Mouse (Mus musculus): ENCODE measurements around the gene A2ml1.
"Not testable (repeated sequence)": the region's sequence is repeated elsewhere in the genome, so short reads cannot be mapped to it uniquely, and the experiment has no call there.

The A2ml1 gene

DNA sequence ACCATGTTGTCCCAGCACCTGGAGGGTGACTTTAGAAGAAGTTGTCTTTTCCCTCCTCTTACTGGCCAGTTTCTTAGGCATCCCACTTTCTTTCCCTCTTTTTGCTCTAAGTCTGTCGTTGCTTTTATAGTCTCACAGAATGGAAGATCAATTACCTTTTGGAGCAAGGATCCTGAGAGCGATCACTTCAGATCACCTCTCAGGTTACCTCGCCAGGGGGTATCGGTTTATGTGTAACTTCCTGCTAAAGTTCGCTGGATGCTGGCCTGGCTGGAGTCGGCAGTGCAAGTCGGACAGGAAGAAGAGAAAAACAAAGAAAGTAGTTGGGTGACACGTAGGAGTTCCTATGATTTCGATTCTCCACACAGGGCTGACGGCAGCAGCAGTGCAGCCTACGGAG, at the start of gene A2ml1:
Gene A2ml1, minus strand, starts transcription at position 101 of the 400 bp plus-strand sequence.
- no peak for DNase-seq

DNA sequence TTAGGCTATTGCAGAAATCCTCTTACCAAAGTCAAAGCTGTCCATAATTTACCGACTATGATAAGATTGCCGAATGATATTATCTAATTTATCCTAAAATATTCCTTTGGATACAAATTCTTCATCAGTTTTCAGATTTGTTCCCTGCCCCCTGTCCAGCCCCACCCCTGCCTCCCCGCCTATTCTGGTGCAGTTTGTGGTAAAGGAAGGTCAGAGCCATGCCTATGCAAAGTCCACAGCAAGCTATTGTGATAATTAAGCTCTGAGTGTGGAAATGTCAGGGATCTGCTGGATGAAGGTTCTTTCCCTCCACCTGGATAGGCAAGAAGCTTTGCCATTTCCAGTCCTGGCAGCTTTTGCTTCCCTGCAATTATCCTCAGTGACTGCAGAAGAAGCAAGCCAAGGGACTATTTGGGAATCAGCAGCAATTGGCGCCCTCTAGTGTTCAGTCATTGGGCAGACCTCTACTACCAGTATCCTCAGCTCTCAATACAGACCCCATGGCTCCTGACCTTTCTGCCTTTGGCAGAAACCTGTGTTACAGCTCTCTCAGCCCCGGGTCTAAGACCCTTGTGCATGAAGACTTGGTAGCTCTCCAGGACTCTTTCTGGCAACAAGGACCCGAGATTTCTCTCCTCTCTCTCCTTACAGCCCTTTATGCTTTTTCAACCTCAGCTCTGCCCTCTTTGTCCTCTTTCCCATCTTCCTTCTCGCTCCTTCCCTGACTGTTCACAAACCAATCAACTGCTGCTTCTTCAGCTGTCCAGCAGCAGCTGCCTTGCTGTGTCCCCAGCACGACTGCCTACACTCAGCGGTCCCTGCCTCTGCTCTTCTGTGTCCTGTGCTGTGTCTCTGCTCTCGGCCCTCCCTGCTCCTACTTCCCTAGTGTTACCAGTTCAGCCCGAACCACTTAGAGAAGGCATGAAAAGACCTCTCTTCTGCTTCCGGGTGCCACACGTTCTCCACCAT, 48.6 kb upstream of the A2ml1 start:
- peak; percentile 82 for DNase-seq

DNA sequence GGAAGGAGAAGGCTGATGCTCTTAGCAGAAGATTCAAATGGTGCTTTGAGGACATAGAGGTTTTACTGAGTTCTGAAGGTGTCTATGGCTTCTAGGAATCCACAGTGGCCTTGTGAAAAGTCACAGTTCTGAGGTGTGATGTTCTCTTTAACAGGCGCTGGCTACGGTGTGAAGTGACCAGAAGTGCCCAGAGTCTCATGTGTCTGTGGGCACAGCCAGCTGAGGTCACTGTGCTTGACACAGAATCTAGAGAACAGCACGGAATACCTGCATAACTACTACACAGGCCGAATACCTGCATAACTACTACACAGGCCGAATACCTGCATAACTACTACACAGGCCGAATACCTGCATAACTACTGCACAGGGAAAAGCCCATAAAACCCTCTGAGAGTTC, 43.8 kb upstream of the A2ml1 start:
- not testable (repeated sequence) for DNase-seq

DNA sequence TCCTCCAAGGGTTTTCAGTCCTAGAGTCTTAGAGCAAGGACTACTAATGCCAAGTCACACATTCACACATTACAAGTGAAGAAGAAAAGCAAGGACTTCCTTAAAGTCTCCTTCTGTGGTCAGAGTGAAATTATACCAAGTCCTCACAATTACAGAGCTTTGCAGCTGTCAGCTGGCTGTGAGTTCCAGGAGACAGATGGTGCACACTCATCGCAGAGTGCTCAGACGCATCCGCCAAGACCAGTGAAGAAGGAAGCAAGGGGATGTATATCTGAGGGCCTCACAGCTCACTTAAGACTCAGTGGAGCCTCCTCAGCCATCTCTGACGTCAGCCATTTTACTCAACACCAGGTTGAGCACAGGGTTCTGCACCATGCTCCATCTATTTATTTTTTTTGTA, 43.0 kb upstream of the A2ml1 start:
- no peak for DNase-seq

DNA sequence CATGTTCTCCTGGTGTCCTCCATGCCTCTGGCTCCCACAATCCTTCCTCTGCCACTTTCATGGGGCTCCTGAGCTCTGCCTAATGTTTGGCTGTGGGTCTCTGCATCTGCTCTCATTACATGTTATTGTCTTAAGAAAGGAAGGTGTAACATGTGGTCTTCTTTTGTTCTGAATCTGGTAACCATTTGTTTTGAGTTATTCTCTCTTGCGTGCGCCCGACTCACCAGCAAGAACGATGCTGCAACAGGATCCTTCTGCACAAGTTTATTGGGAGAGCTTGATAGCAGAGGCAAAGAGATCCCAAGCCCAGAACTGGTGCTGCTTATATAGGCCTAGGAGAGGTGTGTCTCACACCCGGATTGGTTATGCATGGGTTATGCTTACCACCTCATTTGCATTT, 42.0 kb upstream of the A2ml1 start, which contains the start of gene Klrb1a:
Gene Klrb1a, minus strand, starts transcription at position 101 of the 400 bp plus-strand sequence.
- DNase-seq: not testable (repeated sequence)

DNA sequence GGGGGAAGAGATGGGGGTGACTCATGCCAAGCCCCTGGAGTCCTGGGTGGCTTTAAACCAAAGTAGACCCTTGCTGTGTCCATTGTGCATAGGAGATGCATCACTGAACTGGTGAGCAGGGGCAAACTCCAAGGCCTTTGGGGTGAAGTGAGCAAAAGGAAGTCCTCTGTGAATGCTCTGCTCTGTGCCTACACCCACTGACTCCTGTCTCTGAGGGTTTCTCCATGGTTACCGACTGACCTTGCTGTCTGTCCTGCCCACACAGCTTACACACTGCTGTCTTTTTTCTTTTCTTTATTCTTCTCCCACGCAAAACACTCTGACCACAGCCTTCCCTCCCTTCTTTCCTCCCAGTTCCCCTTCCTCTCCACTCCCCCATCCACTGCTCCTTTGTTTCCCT, 41.3 kb upstream of the A2ml1 start:
- no peak for DNase-seq

DNA sequence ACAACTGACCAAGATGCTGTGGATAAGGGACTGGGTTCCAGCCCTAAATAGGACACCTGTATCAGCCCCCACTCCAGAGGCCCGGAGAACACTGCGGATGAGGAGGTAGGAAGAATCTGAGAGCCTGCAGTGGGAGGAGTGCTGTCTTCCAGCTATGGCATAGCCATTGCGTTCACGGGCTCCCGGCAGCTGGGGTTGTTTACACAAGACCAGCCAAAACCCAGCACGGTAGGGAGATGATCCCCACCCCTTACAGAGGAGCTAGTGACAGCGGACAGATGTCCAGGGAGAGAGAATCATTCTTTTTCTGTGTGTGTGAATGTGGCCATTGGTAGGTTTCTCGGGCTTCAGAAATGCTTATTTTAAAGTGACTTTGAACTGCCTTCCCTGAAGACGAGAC, 24.9 kb upstream of the A2ml1 start:
- DNase-seq: no peak

DNA sequence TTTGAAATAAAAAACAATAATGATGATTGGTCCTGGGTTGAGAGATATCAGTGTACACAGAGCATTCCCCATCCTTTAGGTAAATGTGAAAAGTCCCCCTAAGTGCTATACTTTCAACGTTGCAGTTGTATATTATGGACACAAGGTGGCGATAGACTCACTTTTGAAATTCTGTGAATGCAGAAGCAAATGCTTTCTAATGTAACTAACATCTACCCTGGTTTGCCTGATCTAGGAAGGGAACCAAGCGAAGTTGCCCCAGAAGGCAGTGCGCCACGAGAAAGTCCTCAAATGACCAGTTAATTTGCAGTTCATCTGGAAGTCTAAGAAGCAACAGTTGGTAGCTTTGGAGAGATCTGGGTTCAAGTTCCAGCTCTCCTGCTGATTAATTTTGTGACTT, 23.1 kb upstream of the A2ml1 start:
- DNase-seq: peak; percentile 53

DNA sequence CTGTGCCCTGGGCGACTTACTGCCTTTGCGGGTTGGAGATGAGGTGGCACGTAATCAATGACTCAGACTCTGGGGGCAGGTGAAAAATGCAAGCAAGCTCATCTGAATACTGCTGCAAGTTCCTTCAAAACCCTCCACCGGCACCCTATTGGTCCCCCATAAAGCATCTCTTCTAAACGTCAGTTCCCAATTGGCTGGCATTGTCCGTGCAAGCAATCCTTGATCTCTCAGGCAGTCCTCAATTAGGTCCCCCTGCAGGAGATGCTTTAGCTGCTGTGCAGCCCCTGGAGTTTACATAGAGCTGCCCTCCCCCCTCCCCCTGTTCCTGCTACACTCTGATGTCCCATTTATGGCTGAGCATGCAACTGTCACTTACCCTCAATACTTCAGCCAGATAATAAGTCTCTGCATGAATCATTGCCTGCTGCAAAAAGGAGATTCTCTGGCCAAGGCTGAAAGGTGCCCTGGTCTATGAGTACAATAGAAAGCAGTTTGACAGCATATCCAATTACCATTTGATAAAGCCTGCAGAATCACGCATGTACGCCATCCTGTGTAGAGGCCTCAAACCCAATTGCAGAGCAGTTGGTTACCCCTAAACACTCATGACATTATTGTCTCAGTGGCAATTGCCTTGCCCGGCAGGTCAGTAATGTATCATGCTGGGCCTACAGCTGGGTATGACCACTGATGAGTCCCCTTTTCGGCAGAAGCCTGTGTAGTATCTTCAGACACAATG, 21.2 kb upstream of the A2ml1 start:
- peak; percentile 81 for DNase-seq

DNA sequence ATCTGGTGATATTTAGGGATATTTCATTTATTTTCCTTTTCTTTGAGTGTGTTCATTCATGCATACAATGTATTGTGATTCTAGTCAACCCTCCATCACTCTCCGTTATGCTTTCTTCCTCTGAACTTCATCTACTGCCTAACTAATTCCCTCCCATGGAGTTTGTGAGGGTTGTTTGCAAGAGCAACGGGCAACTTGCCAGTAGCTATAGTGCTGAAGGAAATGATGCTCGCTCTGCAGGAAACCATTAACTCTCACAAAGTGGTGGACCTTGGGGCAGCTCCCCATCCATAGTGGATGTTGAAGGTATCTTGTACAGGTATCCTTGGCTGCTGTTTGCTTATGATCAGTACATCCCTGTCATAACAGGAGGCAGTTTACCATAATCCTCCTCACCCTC, 20.6 kb upstream of the A2ml1 start:
- peak; percentile 74 for DNase-seq

DNA sequence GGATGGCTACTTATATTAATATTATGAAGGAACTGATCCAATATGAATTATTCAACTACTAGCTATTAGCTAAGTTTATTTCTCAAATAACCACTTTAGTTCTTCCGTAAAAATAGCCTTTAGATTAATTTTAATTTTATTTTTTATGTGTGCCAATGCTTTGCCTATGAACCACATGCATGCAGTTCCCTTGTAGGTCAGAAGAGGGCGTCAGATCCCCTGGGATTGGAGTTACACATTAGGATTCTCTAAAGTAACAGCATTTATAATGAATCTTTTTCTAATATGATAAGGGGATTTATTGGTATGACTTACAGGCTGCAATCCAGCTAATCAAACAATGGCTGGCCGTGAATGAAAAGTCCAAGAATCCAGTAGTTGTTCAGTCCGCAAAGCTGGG, 18.1 kb upstream of the A2ml1 start:
- no peak for DNase-seq

DNA sequence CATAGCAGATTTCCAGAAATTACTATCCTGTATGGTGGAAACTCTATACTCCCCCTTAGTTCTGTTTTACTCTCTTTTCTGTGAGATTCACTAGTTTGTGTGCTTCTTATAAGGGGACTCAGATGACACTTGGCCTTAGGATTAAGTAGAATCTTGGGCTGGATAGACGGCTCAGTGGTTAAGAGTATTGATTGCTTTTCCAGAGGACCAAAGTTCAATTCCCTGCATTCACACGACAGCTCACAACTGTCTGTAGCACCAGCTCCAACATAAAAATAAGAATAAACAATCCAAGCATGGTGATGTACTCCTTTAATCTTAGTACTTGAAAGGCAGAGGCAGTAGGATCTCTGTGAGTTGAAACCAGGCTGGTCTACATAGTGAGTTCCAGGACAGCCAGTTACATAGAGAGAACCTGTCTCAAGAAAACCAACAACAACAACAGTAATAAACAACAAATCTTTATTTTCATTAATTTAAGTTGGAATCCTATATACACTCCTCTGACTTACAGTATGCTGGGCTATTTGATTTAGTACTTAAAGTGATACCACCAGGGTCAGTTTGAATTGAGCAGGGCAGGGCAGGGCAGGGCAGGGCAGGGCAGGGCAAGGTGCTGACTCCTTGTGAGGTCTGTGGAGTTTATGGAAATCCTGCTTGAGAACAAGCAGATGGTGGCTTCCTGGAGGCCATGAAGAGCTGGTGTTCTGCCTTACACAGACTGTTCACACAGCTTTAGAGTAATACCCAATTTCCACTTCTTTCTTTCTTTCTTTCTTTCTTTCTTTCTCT, 17.0 kb upstream of the A2ml1 start:
- no peak for DNase-seq

DNA sequence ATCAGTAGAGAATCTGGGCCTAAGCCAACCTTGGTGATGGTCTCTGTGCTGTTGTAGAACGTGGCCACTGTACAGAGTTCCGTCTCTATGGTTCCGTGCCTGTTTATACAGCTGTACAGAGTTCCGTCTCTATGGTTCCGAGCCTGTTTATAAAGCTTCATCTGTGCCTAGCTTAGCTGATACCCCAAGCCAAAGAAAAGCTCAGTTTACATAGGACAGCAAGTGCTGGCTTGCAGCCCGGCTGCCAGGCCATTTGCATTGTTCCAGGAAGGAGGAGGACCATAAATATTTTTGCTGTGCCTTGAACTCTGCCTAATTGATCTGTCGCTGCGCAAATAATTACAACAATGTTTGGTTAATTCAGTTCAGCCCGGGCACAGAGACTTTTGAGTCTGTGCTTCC, 15.7 kb upstream of the A2ml1 start:
- DNase-seq: peak; percentile 87

DNA sequence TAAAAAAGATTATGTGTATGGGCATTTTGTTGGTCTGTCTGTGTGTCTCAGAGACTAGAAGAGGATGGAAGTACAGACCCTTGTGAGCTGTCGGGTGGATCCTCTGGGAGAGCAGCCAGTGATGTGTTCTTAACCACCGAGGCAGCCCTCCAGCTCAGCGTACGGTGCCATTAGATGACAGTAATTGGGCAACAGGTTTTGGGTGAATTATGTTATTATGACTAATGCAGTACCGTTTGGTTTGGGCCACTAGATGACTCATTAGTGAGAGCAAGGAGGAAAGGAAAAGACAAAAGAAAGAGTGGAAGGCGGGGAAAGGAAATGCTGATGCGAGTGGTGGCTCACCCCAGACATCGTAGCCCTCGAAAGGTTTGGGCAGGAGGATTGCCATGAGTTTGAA, 13.2 kb upstream of the A2ml1 start:
- DNase-seq: no peak

DNA sequence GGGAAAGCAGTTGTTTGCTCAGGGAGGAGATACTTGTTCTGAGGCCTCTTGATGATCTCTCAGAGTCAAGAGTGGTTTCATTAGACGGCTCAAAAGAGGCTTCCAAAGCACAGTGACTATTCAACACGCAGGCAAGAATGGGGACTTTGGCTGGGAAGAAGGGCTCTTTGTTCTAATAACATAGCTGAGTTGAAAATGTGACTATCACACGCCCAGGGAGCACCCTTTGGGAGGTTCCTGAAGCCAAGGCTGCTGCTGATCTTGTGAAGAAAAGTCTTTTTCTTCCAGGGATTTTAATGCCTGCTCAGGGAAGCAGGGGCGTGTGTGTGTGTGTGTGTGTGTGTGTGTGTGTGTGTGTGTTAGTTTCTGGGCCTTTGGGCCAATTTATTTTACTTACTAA, 8.0 kb upstream of the A2ml1 start:
- DNase-seq: no peak

DNA sequence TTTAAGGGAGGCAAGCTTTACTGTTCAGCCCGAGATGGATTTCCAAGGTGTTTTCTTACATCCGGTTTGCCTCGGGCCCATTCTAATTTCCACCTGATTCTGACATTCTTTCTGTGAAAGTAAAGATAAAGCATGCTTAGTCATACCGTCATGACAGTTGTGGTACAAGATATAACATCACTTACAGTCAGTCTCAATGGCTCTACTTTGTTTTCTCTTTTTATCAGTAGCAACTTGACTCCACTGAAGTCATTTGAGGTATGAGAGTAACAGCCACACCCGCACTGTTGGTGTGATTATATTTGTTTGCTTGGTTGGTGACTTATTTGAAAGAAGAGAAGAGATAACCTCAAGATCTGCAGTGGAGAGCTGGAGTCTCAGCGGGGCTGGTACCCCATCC, 6.2 kb upstream of the A2ml1 start:
- DNase-seq: no peak

DNA sequence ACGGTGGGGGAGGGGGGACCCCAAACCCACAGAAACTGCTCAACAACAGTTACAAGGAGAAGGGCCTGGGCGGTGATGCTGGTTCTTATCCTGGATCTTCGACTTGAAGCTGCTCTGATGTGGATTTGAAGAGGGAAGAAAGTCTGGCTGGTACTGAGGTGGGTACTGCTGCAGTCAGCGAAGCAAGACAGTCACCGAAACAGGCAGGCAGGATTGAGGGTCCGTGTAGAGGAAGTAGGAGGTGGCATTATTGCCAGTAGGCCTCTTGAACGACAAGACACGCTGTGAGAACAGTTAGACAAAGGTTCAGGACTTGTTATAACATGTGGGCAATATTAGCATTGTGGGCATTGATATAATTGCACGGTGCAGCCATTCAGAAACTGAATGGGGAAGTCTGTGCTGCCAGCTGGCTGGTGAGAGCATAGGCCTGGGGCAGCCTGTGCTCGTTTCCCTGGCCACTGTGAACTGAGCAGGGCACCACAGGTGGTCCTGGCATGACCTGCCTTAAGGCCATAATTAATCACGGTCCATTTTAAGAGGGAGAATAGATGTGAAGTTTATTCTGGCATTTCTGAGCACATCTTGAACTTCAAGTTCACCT, 4.3 kb upstream of the A2ml1 start:
- peak; percentile 66 for DNase-seq

DNA sequence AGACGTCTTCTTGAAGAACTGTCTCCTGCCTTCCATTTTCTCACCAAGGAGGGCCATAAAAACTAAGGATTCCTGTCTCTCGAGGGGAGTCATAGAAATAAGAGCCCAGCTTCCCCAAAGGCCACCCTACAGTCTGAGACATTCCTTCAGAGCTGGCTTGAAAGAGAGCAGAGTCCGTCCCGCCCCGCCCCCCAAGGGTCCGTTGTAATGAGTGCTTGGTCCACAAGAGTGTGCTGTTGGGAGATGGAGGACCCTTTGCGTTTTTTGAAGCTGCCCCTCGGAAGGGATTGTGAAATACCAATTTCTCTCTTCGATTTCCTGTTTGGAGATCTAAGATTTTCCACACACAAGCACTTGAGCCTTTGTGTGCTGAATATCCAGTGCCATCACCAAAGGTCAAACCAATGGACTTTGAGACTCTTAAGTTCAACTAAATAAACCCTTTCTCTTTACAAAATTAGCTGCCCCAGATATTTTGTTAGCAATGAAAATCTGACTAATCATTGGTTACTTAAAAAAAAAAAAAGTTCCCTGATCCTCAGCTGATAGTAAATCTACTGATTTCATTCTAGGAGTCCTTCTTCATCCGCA, 2.8 kb upstream of the A2ml1 start:
- peak; percentile 72 for DNase-seq

DNA sequence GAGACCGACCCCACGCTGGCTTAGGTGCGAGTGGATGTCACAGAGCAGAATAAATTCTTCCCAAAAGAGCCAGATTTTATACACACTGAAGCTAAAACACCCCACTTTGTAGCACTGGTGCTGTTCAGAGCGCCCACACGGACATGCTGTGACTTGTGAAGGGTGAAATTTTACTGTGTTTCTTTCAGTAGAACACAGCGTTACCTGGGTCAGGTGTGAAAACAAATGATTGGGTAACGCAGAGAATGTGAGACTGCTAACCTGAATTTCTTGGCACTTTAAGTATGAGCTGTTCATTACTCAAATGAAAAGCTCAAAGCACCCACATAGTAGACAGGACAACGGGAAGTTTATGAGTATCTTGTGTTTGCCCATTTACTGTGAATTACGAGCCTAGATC, 4.1 kb downstream of the A2ml1 start:
- DNase-seq: no peak

DNA sequence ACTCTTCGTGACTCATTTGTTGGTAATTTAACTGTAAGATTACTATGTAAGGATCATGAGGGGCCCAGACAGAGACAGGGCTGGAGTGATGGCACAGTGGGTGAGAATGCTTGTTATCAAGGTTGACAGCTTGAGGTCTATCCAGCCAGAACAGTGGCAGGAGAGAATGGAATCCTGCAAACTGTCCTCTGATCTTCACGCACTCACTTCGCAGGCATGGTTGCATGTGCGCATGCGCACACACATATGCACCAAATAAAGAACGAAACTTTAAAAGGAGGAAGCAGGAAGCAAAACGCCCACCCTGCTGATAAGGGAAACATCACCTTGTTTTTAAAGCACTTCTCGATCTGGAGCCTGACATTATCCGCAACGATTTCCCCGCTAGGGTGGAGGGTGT, 14.8 kb downstream of the A2ml1 start:
- DNase-seq: no peak

DNA sequence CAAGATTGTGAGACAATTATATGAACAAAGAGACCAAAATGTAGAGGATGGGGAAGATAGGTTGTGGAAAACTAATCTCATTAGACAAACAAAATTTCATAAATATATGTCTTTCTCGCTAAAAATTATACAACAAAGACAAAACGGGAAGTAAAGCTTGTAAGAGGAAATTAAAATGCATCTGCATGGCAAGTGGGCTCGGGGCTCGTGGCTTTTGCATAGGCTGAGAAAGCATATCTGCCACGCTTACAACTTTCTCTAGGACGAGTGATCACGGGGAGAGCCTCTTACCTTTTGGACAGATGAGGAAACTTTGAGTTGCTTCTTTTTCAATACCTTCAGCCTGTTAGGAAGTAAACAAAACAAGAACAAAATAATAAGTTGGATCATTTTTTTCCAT, 27.4 kb downstream of the A2ml1 start:
- DNase-seq: no peak
